Mouse (Mus musculus) limb, embryonic 10.5 days (tissue): ENCODE measurements around the gene Metrn. TPM values are rescaled to one million over a fixed set of nuclear protein-coding genes. Genes with fewer than 3 reads are reported as not detected.
"Not testable (repeated sequence)": the region's sequence is repeated elsewhere in the genome, so short reads cannot be mapped to it uniquely, and the experiment has no call there.

Source experiments
- DNase-seq: peaks from one replicate; pipeline ENCODE4 v3.0.0-alpha.2; 2017; ENCODE audit warnings: low spot score
- H3K27ac ChIP-seq: fragments of 300-500 bp; sonication (generic); 2 replicates; pipeline ENCODE4 v1.5.1; 2016; ENCODE audit warnings: mild to moderate bottlenecking
- H3K27me3 ChIP-seq: fragments of 300-500 bp; sonication (generic); 2 replicates; pipeline ENCODE4 v1.6.1; 2016; ENCODE audit warnings: low read depth, mild to moderate bottlenecking; ENCODE audit not compliant: poor library complexity, severe bottlenecking
- H3K36me3 ChIP-seq: fragments of 300-500 bp; sonication (generic); 2 replicates; pipeline ENCODE4 v1.6.1; 2016; ENCODE audit warnings: mild to moderate bottlenecking, moderate library complexity
- H3K4me1 ChIP-seq: fragments of 300-500 bp; sonication (generic); 2 replicates; pipeline ENCODE4 v1.6.1; 2016
- H3K4me3 ChIP-seq: fragments of 300-500 bp; sonication (generic); 2 replicates; pipeline ENCODE4 v1.5.1; 2016; ENCODE audit warnings: mild to moderate bottlenecking, moderate library complexity
- H3K9me3 ChIP-seq: fragments of 300-500 bp; sonication (generic); replicated peaks from 2 replicates; pipeline ENCODE4 v1.6.1; 2016; ENCODE audit warnings: mild to moderate bottlenecking
- WGBS: fragments of 180-500 bp; shearing (Covaris S2); methylation state at CpG from one replicate; pipeline ENCODE4 v1.1.7; 2016; 5-methylcytosine and 5-hydroxymethylcytosine counted together
- polyA plus RNA-seq: library from polyadenylated mRNA; unstranded; fragments of >200 nt; fragmentation: Nextera tagmentation; extraction: Ambion mirVana; gene quantifications from 2 replicates; pipeline ENCODE4 v1.2.1, GENCODE M21; 2016

The Metrn gene
- polyA plus RNA-seq, 1 experiment from 2014 or later, result 87.5 TPM

GRCm38 (mm10) chr17:25809606-25810340 lies 12.8 kb upstream of the Metrn start:
- peaks cover 76% of the 10 kb centered on the region for H3K27me3 ChIP-seq
- peaks cover 26% of the 10 kb centered on the region for H3K4me1 ChIP-seq
- 10% methylated on average over 25 of the region's 25 CpGs for WGBS
- H3K9me3 ChIP-seq, result no peaks in the 10 kb centered on the region
- H3K36me3 ChIP-seq, result no peaks in the 10 kb centered on the region
- DNase-seq, result no peak
- peak overlapping the region; percentile 77 for H3K4me3 ChIP-seq
- peak overlapping the region; percentile 70 for H3K27ac ChIP-seq

DNA sequence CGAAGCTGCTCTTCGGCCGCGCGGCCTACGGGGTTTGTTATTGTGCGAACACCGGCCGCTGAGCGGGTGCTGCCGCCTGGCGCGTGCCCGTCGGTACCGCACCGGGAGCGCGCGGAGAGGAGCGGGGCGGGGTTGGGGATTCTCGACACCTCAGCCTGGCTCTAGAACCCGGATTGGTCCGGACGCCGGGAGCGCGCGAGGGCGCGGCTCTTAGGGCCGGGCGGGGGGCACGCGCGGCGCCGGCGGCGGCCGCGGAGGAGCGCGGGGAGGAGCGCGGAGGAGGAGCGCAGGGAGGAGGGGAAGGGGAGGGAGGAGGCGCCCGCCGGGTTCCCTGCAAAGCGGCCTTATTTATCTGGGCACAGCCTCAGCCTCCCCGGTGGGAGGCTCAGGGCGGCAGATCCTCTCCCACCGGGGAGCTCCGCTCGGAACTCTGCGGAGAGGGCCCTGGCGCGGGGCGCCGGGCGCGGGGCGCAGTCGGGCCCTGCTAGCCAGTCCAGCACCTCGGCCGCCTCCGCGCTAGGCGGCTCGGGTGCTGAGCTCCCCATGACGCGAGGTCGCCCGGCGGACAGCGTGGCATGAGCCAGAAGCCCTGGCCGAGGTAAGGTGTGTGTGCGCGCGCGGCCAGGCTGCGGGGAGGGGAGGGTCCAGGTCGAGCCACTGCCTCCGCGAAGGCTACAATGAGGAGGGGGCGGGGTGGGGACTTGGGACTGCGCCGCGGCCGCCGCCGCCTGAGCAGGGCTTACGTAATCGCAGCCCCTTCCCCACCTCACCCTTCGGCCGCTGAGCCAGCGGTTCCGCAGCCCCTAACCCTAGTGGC lies 12.1 kb upstream of the Metrn start, which contains the start of gene Fbxl16:
Fbxl16 (plus strand) TSS at position 297 of the 817 bp plus-strand sequence.
- under 1% methylated on average over 93 of the region's 100 CpGs for WGBS
- no peaks in the 10 kb centered on the region for H3K36me3 ChIP-seq

GRCm38 (mm10) chr17:25808028-25808427 lies 11.1 kb upstream of the Metrn start:
- Histone ChIP-seq H3K27ac (peak overlapping the region; percentile 70; the same call in 1 of the 2 replicates), H3K4me1 (peaks cover 25% of the 10 kb centered on the region), H3K36me3 (no peaks in the 10 kb centered on the region), H3K27me3 (peaks cover 74% of the 10 kb centered on the region), H3K9me3 (no peaks in the 10 kb centered on the region), H3K4me3 (peak overlapping the region; percentile 77)
- whole genome bisulfite sequencing, result 48% methylated on average over 5 of the region's 5 CpGs
- no peak for DNase-seq

More for the DNA sequence above, 12.1 kb upstream of the Metrn start, which contains the start of gene Fbxl16:
- Histone ChIP-seq H3K9me3 (no peaks in the 10 kb centered on the region), H3K4me1 (peaks cover 26% of the 10 kb centered on the region), H3K27ac (peak within 1 kb of the TSS; percentile 70), H3K27me3 (peaks cover 72% of the 10 kb centered on the region), H3K4me3 (peak within 1 kb of the TSS; percentile 77)
- peak; percentile 78 for DNase-seq

DNA sequence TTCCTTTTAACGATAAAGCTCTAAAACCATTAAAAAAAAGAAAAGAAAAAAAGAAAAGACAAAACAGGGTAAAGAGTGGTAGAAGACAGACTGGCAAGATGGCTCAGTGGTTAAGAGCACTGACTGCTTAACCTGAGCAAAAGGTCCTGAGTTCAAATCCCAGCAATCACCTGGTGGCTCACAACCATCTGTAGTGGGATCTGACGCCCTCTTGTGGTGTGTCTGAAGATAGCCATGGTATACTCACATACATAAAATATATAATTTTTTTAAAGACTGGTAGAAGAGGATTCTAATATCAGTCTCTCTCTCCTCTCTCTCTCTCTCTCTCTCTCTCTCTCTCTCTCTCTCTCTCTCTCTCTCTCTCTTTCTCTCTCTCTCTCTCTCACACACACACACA lies 10.5 kb upstream of the Metrn start:
- Histone ChIP-seq H3K27me3 (peaks cover 74% of the 10 kb centered on the region), H3K4me1 (peaks cover 30% of the 10 kb centered on the region)
- WGBS, result 48% methylated on average over 2 of the region's 2 CpGs
- H3K36me3 ChIP-seq, H3K4me3 ChIP-seq, DNase-seq, H3K9me3 ChIP-seq, H3K27ac ChIP-seq: not testable (repeated sequence)

GRCm38 (mm10) chr17:25806507-25806906 lies 9.6 kb upstream of the Metrn start:
- H3K27ac ChIP-seq, result no peak overlapping the region
- H3K9me3 ChIP-seq, result no peaks in the 10 kb centered on the region
- H3K4me1 ChIP-seq, result peaks cover 30% of the 10 kb centered on the region
- WGBS, result 77% methylated on average over 4 of the region's 4 CpGs
- H3K36me3 ChIP-seq, result no peaks in the 10 kb centered on the region
- DNase-seq, result no peak
- no peak overlapping the region for H3K4me3 ChIP-seq
- peaks cover 72% of the 10 kb centered on the region for H3K27me3 ChIP-seq

DNA sequence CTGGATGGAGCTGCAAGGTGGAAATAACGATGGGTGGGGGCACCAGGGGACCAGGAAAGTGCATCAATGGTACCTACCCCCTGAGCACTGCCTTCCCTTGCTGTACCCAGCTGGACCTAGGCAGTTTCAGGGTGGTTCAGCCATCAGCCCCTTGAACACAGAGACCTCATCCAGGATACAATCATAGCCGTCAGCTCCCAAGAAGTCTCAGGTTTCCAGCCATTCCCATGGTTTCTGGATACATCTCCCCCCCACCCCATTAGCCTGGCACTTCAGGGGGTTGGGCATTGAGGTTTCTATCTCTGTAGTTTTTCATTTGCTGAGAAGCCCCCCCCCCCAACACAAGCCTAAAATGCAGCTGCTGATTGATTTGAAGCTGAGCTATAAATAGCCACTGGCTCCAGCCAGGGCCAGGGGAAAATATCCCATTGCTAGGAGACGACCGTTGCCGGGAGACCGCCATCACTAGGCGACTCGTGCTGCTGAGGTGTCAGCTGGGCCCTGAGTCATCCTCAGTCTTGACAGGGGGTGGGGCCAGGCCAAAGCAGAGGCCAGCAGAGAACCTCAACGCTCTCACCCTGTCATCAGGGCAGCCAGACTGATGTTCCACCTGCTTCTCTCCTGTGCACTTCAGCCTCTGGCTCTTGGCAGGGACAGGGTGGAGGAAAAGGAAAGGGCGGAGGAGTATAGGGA lies 6.0 kb upstream of the Metrn start:
- Histone ChIP-seq H3K36me3 (no peaks in the 10 kb centered on the region), H3K4me1 (peaks cover 9% of the 10 kb centered on the region), H3K27me3 (peaks cover 42% of the 10 kb centered on the region), H3K27ac (no peak overlapping the region), H3K4me3 (no peak overlapping the region), H3K9me3 (no peaks in the 10 kb centered on the region)
- WGBS, result 15% methylated on average over 10 of the region's 10 CpGs
- DNase-seq, result no peak

DNA sequence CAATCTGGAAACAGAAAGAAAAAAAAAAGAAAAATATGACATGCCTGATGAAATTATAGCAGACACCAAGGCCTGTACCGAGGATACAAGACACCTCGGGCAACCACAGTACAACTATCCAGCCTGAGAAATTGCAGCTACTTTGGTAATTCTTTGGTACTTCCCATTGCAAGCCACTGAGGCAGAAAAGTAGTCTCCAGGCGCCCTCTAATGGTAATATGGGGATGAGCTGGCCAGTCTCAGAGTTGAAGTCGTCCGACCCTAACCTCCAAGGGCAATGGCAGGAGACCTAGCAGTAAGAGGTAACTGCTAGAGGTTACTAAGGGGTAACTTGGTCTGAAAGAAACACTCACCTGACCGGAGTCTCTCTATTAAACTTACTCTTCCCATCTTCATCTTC lies 4.1 kb upstream of the Metrn start:
- no peaks in the 10 kb centered on the region for H3K36me3 ChIP-seq
- peaks cover 25% of the 10 kb centered on the region for H3K4me1 ChIP-seq
- H3K4me3 ChIP-seq, result no peak overlapping the region
- peak; percentile 63 for DNase-seq
- peaks cover 32% of the 10 kb centered on the region for H3K27me3 ChIP-seq
- no peaks in the 10 kb centered on the region for H3K9me3 ChIP-seq
- no peak overlapping the region for H3K27ac ChIP-seq
- 11% methylated on average over 6 of the region's 6 CpGs for WGBS

DNA sequence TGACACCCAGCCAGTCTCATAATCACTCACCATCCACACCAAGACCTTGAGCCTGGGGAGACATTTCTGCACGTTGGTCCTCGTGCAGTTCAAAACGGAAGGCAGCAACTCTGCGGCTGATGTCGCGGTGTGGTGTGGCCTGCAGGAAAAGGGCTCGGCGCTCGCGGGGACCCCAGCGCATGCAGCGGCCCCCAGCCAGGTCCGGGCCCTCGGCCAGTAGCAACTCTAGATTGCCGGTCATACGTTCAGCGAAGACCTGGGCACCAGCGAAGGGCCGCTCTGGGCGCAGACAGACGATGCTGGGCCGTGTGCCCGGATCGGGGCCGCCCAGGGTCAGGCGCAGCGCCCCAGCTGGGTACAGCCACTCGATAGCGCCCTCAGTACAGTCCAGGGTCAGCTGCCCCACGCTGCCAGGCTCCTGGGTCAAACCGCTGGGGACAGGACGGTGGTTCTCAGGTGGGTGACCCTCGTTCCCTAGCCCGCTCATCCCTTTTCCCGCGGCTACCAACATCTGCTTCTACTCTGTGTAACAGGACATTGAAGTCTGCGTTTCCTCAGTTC lies 645 bp downstream of the Metrn start:
- peak overlapping the region; percentile 91 for H3K27ac ChIP-seq
- WGBS, result under 1% methylated on average over 37 of the region's 37 CpGs
- peak overlapping the region; percentile 87 for H3K4me3 ChIP-seq
- peaks cover 27% of the 10 kb centered on the region for H3K36me3 ChIP-seq
- peak; percentile 61 for DNase-seq
- H3K9me3 ChIP-seq, result no peaks in the 10 kb centered on the region
- H3K27me3 ChIP-seq, result peaks cover 2% of the 10 kb centered on the region; the same call in 1 of the 2 replicates
- peaks cover 62% of the 10 kb centered on the region for H3K4me1 ChIP-seq

GRCm38 (mm10) chr17:25795609-25796092 lies 1.3 kb downstream of the Metrn start, which contains the start of gene AC134908.4:
Gene AC134908.4 (minus strand): TSS chr17:25795659.
- peaks cover 28% of the 10 kb centered on the region for H3K36me3 ChIP-seq
- H3K27ac ChIP-seq, result peak within 1 kb of the TSS; percentile 91
- peaks cover 68% of the 10 kb centered on the region for H3K4me1 ChIP-seq
- DNase-seq, result peak; percentile 77
- no peaks in the 10 kb centered on the region for H3K9me3 ChIP-seq
- H3K27me3 ChIP-seq, result no peaks in the 10 kb centered on the region
- WGBS, result 2% methylated on average over 6 of the region's 6 CpGs
- H3K4me3 ChIP-seq, result peak within 1 kb of the TSS; percentile 87

GRCm38 (mm10) chr17:25794998-25795397 lies 1.9 kb downstream of the Metrn start:
- Histone ChIP-seq H3K27me3 (no peaks in the 10 kb centered on the region), H3K36me3 (peaks cover 30% of the 10 kb centered on the region), H3K4me1 (peaks cover 70% of the 10 kb centered on the region), H3K4me3 (peak overlapping the region; percentile 87), H3K27ac (peak overlapping the region; percentile 91), H3K9me3 (no peaks in the 10 kb centered on the region)
- DNase-seq, result no peak
- WGBS, result 87% methylated on average over 17 of the region's 17 CpGs

GRCm38 (mm10) chr17:25794197-25794596 lies 2.7 kb downstream of the Metrn start:
- Histone ChIP-seq H3K4me1 (peaks cover 70% of the 10 kb centered on the region), H3K27me3 (no peaks in the 10 kb centered on the region), H3K36me3 (peaks cover 38% of the 10 kb centered on the region), H3K27ac (peak overlapping the region; percentile 15; the same call in 1 of the 2 replicates), H3K4me3 (peak overlapping the region; percentile 87; the same call in 1 of the 2 replicates), H3K9me3 (no peaks in the 10 kb centered on the region)
- no peak for DNase-seq
- WGBS, result 84% methylated on average over 13 of the region's 13 CpGs

GRCm38 (mm10) chr17:25792615-25793014 lies 4.3 kb downstream of the Metrn start, which contains the start of gene Fam173a:
Gene Fam173a (minus strand): TSS chr17:25792901.
- peak within 1 kb of the TSS; percentile 74 for H3K4me3 ChIP-seq
- no peaks in the 10 kb centered on the region for H3K9me3 ChIP-seq
- H3K4me1 ChIP-seq, result peaks cover 68% of the 10 kb centered on the region
- peak; percentile 75 for DNase-seq
- H3K36me3 ChIP-seq, result peaks cover 52% of the 10 kb centered on the region
- H3K27me3 ChIP-seq, result no peaks in the 10 kb centered on the region
- peak within 1 kb of the TSS; percentile 91 for H3K27ac ChIP-seq
- 2% methylated on average over 14 of the region's 14 CpGs for WGBS
